Mouse (Mus musculus): ENCODE data around the gene Mapkapk2.
A peak's percentile ranks its signal among the peaks of the same experiment; 100 is the strongest.

- no peak for TF ChIP-seq CTCF (IDR thresholded peaks at IDR 0.05; ENCODE audit: low read depth, low read length)
- no peak for TF ChIP-seq POLR2A (IDR thresholded peaks at IDR 0.05; ENCODE audit: insufficient read depth, low read length)
- peak; percentile 56; the same call in 1 of the 2 replicates for TF ChIP-seq EP300 (IDR thresholded peaks at IDR 0.05; ENCODE audit: insufficient read depth, low read depth, low read length)
Observed at GRCm38 (mm10) chr1:131078761-131079330, 18.8 kb downstream of the Mapkapk2 start.

Data from ES-Bruce4 (cell line).